Mouse (Mus musculus) bone marrow macrophage, adult 2 months (primary cell): ENCODE measurements at regions not wholly inside any gene's neighbourhood (a gene's known extent, or its start where the extent isn't known, plus 50 kb on each side); places are given as distances from the start of the nearest gene placed in this dataset.

Experiments used
- CTCF ChIP-seq: IDR thresholded peaks from 2 replicates; pipeline ENCODE4 v1.5.1; 2012; ENCODE audit warnings: low read depth, mild to moderate bottlenecking, low read length, moderate library complexity
- POLR2A ChIP-seq: IDR thresholded peaks from 2 replicates; pipeline ENCODE4 v1.6.1; 2012; ENCODE audit warnings: mild to moderate bottlenecking, low read depth, low read length, borderline replicate concordance

DNA sequence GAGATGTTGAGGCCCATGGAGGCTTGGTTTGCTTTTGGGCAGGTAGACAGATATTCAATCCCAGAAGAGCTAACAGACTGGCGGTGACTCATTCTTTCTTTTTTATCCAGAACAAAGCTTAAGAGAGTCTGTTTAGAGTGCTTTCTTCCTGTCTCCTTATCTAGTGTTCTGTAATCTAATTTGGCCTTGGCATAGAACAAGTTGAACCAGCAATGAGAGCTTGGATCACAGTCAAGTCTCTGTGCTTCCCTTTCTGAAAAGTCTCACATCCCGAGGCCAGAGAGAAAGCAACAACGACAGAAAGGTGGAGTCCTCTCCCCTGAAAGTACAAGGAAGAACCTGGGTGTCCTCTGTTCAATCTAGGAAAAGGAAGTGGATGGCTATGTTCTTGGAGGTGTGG is 401.2 kb upstream of the Etaa1 start:
- TF ChIP-seq CTCF (no peak), POLR2A (no peak)
